In genomic region chr13:81369564-81369963, GRCm38 (mm10) we compare ENCODE assay signal across 12 mouse cellular contexts.
A peak's percentile ranks its signal among the peaks of the same experiment; 100 is the strongest.
DNase-seq lines count a peak whose midpoint lies in the region; ATAC-seq and TF ChIP-seq lines count a peak whose summit lies in the region.
"Had no signal": no experiment of that assay in that cellular context is flagged by ENCODE, and none has a peak within 500 bp of the region (broad histone marks: within the 10 kb centered on the region; RNA-seq: fewer than 3 reads in every experiment).

No protein-coding gene starts in this region.

- H3K4me1 ChIP-seq in MEL (ENCODE audit: control insufficient read depth in 1 of 2, insufficient read depth in 2 of 2, low read length in 2 of 2) = 0 out of 4 replicates have a peak, but pooled peaks cover 0 to 3% of the 10 kb centered on the region in 2 experiments
- H3K4me1 ChIP-seq: hindbrain, embryonic 15.5 days; limb, embryonic 12.5 days; neural tube, embryonic 13.5 days had no signal

- no peak overlapping the region for H3K9ac ChIP-seq in MEL (ENCODE audit: control insufficient read depth, low read depth, low read length, poor library complexity, severe bottlenecking)
- H3K9ac ChIP-seq: hindbrain, embryonic 15.5 days; limb, embryonic 12.5 days; neural tube, embryonic 13.5 days had no signal

- no peak for TF ChIP-seq EP300 in MEL (IDR thresholded peaks at IDR 0.05; ENCODE audit: low read depth in 1 of 2, low read length in 2 of 2)

- intact Hi-C loops in left cerebral cortex, adult 2 months (cut with DNase I) = loop anchor here (1.0 to 5.0 kb wide), 2 partner anchors 487 to 507 kb away; partner anchors contain the start of gene Arrdc3

- H3K9me3 ChIP-seq in MEL (replicated peaks; ENCODE audit: insufficient read depth, low read length) = no peaks in the 10 kb centered on the region
- H3K9me3 ChIP-seq: hindbrain, embryonic 15.5 days; limb, embryonic 12.5 days; neural tube, embryonic 13.5 days had no signal

- TF ChIP-seq POLR2A in MEL (IDR thresholded peaks at IDR 0.05; ENCODE audit: control insufficient read depth in 1 of 2, insufficient read depth in 1 of 2, low read depth in 1 of 2, low read length in 2 of 2, poor library complexity in 1 of 2) = no peak

- TF ChIP-seq CTCF in left cerebral cortex, adult 2 months (IDR thresholded peaks at IDR 0.05) = peak; percentile 77
- TF ChIP-seq CTCF in MEL (IDR thresholded peaks at IDR 0.05 in 2 of 3, conservative IDR thresholded peaks at IDR 0.05 in 1 of 3; ENCODE audit: control insufficient read depth in 1 of 3, insufficient read depth in 1 of 3, low read depth in 2 of 3, low read length in 3 of 3, poor library complexity in 1 of 3, severe bottlenecking in 1 of 3) = peak; percentile 33 to 88 (median 54); a peak in 5 of 6 replicates

- TF ChIP-seq RAD21 in MEL (IDR thresholded peaks at IDR 0.05; ENCODE audit: low read depth, low read length) = peak; percentile 93

- H3K36me3 ChIP-seq in MEL (ENCODE audit: control insufficient read depth in 1 of 2, insufficient read depth in 2 of 2, low read length in 2 of 2) = peaks cover 0 to 2% of the 10 kb centered on the region in 2 experiments; a peak in 1 of 4 replicates
- H3K36me3 ChIP-seq: hindbrain, embryonic 15.5 days; limb, embryonic 12.5 days; neural tube, embryonic 13.5 days had no signal

- no peak for DNase-seq in cerebellum, adult 8-10 months
- no peak for DNase-seq in left cerebral cortex, adult 2 months (ENCODE audit: extremely low spot score in 1 of 2, low spot score in 2 of 2)
- no peak for DNase-seq in left cerebral cortex, adult 11 months (ENCODE audit: low spot score)
- peak; percentile 47 for DNase-seq in MEL (ENCODE audit: low read depth, low spot score)
- no peak for DNase-seq in spleen, postnatal 4 days (ENCODE audit: low spot score in 2 of 2)
- no peak for DNase-seq in right cerebral cortex, adult 18-20 months
- DNase-seq: thymus, postnatal 14 days had no signal

- no peak overlapping the region for H3K27ac ChIP-seq in left cerebral cortex, adult 2 months
- no peak overlapping the region for H3K27ac ChIP-seq in MEL (ENCODE audit: control insufficient read depth, low read depth, low read length)
- H3K27ac ChIP-seq: hindbrain, embryonic 15.5 days; limb, embryonic 12.5 days; neural tube, embryonic 13.5 days had no signal

- no peaks in the 10 kb centered on the region for H3K79me2 ChIP-seq in MEL (ENCODE audit: control insufficient read depth, insufficient read depth, low read length, poor library complexity)

- ATAC-seq in cerebellum, adult (ENCODE audit: insufficient number of reproducible peaks, low FRiP score, low TSS enrichment) = peak; percentile 36; the same call in 1 of the 2 replicates
- peak; percentile 55; the same call in 1 of the 2 replicates for ATAC-seq in granulocyte monocyte progenitor cell, adult 5-6 weeks (replicated peaks; ENCODE audit: poor library complexity, severe bottlenecking)

- no peaks in the 10 kb centered on the region for H3K27me3 ChIP-seq in MEL (ENCODE audit: control insufficient read depth in 1 of 2, insufficient read depth in 2 of 2, low read length in 2 of 2)
- H3K27me3 ChIP-seq: hindbrain, embryonic 15.5 days; limb, embryonic 12.5 days; neural tube, embryonic 13.5 days had no signal

- H3K4me3 ChIP-seq in left cerebral cortex, adult 2 months = no peak overlapping the region
- no peak overlapping the region for H3K4me3 ChIP-seq in MEL (ENCODE audit: control insufficient read depth in 1 of 2, insufficient read depth in 1 of 2, low read depth in 2 of 2, low read length in 2 of 2)
- H3K4me3 ChIP-seq: hindbrain, embryonic 15.5 days; limb, embryonic 12.5 days; neural tube, embryonic 13.5 days had no signal

TF ChIP-seq in MEL, 35 proteins besides CTCF, POLR2A, EP300 and RAD21:
- no peak for TF ChIP-seq TCF12 (IDR thresholded peaks at IDR 0.05; ENCODE audit: low read depth, low read length)
- 0 out of 2 replicates have a peak, but pooled peaks have one; percentile 20 for TF ChIP-seq SIN3A (IDR thresholded peaks at IDR 0.05; ENCODE audit: low read length)
- peak; percentile 96 for TF ChIP-seq ZNF384 (IDR thresholded peaks at IDR 0.05; ENCODE audit: low read depth, low read length)
- TF ChIP-seq ZC3H11A (IDR thresholded peaks at IDR 0.05; ENCODE audit: low read depth, low read length) = peak; percentile 90
- TF ChIP-seq CHD2 (IDR thresholded peaks at IDR 0.05; ENCODE audit: low read length) = no peak
- TF ChIP-seq MXI1 (IDR thresholded peaks at IDR 0.05; ENCODE audit: low read depth, low read length) = no peak
- peak; percentile 91 for TF ChIP-seq SMC3 (IDR thresholded peaks at IDR 0.05; ENCODE audit: low read depth, low read length)
